Mouse (Mus musculus) fibroblast of lung, adult 2 months (primary cell): ENCODE results near the gene Olfr911-ps1.

ENCODE experiments used
- DNase-seq: peaks from one replicate; pipeline ENCODE4 v3.0.0-alpha.2; 2011; ENCODE audit warnings: low read depth

The Olfr911-ps1 gene

DNA sequence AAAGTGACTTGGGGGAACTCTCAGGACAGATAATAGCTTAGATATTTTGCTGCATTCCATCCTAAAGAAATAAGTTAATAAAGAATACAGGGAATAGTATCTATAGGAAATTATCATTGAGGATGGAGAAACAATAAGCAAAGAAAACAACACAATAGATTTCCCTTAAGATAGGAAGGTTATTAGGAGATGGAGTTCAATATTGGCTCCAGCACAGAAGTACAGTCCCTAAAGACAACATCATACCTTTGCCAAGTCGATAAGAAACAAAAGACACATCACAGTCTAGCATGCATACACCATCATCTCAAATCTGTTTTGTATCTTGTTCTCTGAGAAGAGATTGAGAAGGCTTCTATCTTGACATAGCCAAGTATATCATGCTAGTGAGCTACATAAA lies at the start of gene Olfr911-ps1:
Olfr911-ps1 (plus strand) TSS at position 301 of the 400 bp plus-strand sequence.
- no peak for DNase-seq

DNA sequence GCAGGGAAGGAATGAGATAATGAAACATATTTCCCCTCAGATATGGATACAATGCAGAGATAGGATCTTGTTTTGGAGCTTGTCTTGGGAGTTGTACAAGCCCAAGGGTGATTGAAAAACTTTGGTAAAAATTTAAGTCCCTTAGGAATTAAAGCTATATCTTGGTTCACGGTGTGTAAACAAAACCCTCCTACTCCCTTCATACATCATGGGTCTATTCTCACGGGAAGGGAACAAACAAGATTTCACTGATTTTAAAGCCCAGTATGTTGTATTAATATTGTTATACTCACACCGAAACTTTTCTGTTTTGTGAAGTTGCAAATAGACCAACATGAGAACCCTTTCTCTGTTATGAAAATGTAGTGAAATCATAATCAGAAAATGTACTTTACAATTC lies 34.6 kb upstream of the Olfr911-ps1 start, which contains the start of gene Olfr906:
Olfr906 (plus strand) TSS at position 301 of the 400 bp plus-strand sequence.
- DNase-seq: no peak

GRCm38 (mm10) chr9:38495501-38495900 lies 25.9 kb upstream of the Olfr911-ps1 start, which contains the start of gene Olfr907:
Olfr907 (plus strand) TSS chr9:38495801.
- DNase-seq: no peak

- DNase-seq: no peak
These were observed 9.0 kb upstream of the Olfr911-ps1 start for GRCm38 (mm10) chr9:38512353-38512752.

GRCm38 (mm10) chr9:38537549-38537948 lies 16.2 kb downstream of the Olfr911-ps1 start, which contains the start of gene Olfr910:
Olfr910 (plus strand) TSS chr9:38537849.
- DNase-seq: no peak
